Mouse (Mus musculus): ENCODE measurements at regions not wholly inside any gene's neighbourhood (a gene's known extent, or its start where the extent isn't known, plus 50 kb on each side); places are given as distances from the start of the nearest gene placed in this dataset.

GRCm38 (mm10) chr1:63965446-63965845 is 156.6 kb downstream of the Klf7 start:
- TF ChIP-seq CTCF (IDR thresholded peaks at IDR 0.05; ENCODE audit: low read depth, low read length) (no peak), POLR2A (IDR thresholded peaks at IDR 0.05; ENCODE audit: borderline replicate concordance, low read depth, low read length) (no peak)

Data from bone marrow macrophage, adult 2 months (primary cell).